Mouse (Mus musculus) lung, embryonic 16.5 days (tissue): ENCODE data around the gene Cygb. TPM values are rescaled to one million over a fixed set of nuclear protein-coding genes. Genes with fewer than 3 reads are reported as not detected.

Experiments
- ATAC-seq: fragments of 200-750 bp; cut with Nextera tagmentation; 2 replicates; pipeline ENCODE4 v1.8.0; 2017; ENCODE audit warnings: low read depth, mild to moderate bottlenecking, moderate library complexity
- H3K27ac ChIP-seq: fragments of 300-500 bp; sonication (generic); 2 replicates; pipeline ENCODE4 v1.5.1; 2014; ENCODE audit warnings: mild to moderate bottlenecking, control low read depth, low read length
- H3K27me3 ChIP-seq: fragments of 300-500 bp; sonication (generic); 2 replicates; pipeline ENCODE4 v1.6.1; 2014; ENCODE audit warnings: low read depth, low read length, mixed read lengths; ENCODE audit not compliant: control insufficient read depth, insufficient read depth
- H3K36me3 ChIP-seq: fragments of 300-500 bp; sonication (generic); 2 replicates; pipeline ENCODE4 v1.6.1; 2014; ENCODE audit warnings: low read length; ENCODE audit not compliant: control insufficient read depth, insufficient read depth
- H3K4me1 ChIP-seq: fragments of 300-500 bp; sonication (generic); replicated peaks from 2 replicates; pipeline ENCODE4 v1.6.1; 2014; ENCODE audit warnings: low read length, mixed read lengths; ENCODE audit not compliant: control insufficient read depth, insufficient read depth
- H3K4me2 ChIP-seq: fragments of 300-500 bp; sonication (generic); 2 replicates; pipeline ENCODE4 v1.6.1; 2014; ENCODE audit warnings: low read depth, low read length, control low read depth
- H3K4me3 ChIP-seq: fragments of 300-500 bp; sonication (generic); 2 replicates; pipeline ENCODE4 v1.5.1; 2014; ENCODE audit warnings: mild to moderate bottlenecking, low read length, control low read depth
- H3K9ac ChIP-seq: fragments of 300-500 bp; sonication (generic); 2 replicates; pipeline ENCODE4 v1.6.1; 2014; ENCODE audit warnings: low read length, control low read depth
- H3K9me3 ChIP-seq: fragments of 300-500 bp; sonication (generic); 2 replicates; pipeline ENCODE4 v1.6.1; 2016; ENCODE audit warnings: low read length; ENCODE audit not compliant: control insufficient read depth
- WGBS: fragments of 180-500 bp; shearing (Covaris S2); extraction: QIAGEN DNeasy Blood & Tissue Kit; methylation state at CpG from one replicate; pipeline ENCODE4 v1.1.7; 2014; 5-methylcytosine and 5-hydroxymethylcytosine counted together
- polyA plus RNA-seq: library from polyadenylated mRNA; unstranded; fragments of >200 nt; fragmentation: Nextera tagmentation; extraction: Ambion mirVana; gene quantifications from 2 replicates; pipeline ENCODE4 v1.2.1, GENCODE M21; 2015

Cygb gene
- polyA plus RNA-seq, 1 experiment from 2014 or later, result 13.3 TPM

- Histone ChIP-seq H3K36me3 (no peaks in the 10 kb centered on the region), H3K27me3 (no peaks in the 10 kb centered on the region), H3K4me1 (peaks cover 49% of the 10 kb centered on the region), H3K9me3 (no peaks in the 10 kb centered on the region), H3K27ac (no peak overlapping the region), H3K4me2 (no peak overlapping the region), H3K4me3 (no peak overlapping the region), H3K9ac (peak overlapping the region; percentile 23; the same call in 1 of the 2 replicates)
- 24% methylated on average over 13 of the region's 13 CpGs for WGBS
- no peak for ATAC-seq
These were observed 7.3 kb upstream of the Cygb start for GRCm38 (mm10) chr11:116661291-116661947.

GRCm38 (mm10) chr11:116660181-116660580, 6.1 kb upstream of the Cygb start:
- Histone ChIP-seq H3K36me3 (no peaks in the 10 kb centered on the region), H3K9ac (no peak overlapping the region), H3K4me2 (no peak overlapping the region), H3K4me1 (peaks cover 46% of the 10 kb centered on the region), H3K27me3 (no peaks in the 10 kb centered on the region), H3K27ac (no peak overlapping the region), H3K4me3 (no peak overlapping the region), H3K9me3 (no peaks in the 10 kb centered on the region)
- 63% methylated on average over 9 of the region's 9 CpGs for WGBS
- ATAC-seq, result no peak

- no peak overlapping the region for H3K4me2 ChIP-seq
- no peaks in the 10 kb centered on the region for H3K9me3 ChIP-seq
- H3K36me3 ChIP-seq, result no peaks in the 10 kb centered on the region
- 77% methylated on average over 15 of the region's 15 CpGs for WGBS
- ATAC-seq, result no peak
- H3K27me3 ChIP-seq, result peaks cover 9% of the 10 kb centered on the region; the same call in 1 of the 2 replicates
- no peak overlapping the region for H3K4me3 ChIP-seq
- peaks cover 44% of the 10 kb centered on the region for H3K4me1 ChIP-seq
- no peak overlapping the region for H3K9ac ChIP-seq
- H3K27ac ChIP-seq, result 0 out of 2 replicates have a peak overlapping the region, but pooled peaks have one; percentile 95
These were observed 5.0 kb upstream of the Cygb start for GRCm38 (mm10) chr11:116659027-116659621.

GRCm38 (mm10) chr11:116658238-116658637, 4.1 kb upstream of the Cygb start:
- Histone ChIP-seq H3K9me3 (no peaks in the 10 kb centered on the region), H3K27ac (peak overlapping the region; percentile 95), H3K27me3 (peaks cover 16% of the 10 kb centered on the region), H3K4me1 (peaks cover 48% of the 10 kb centered on the region), H3K4me2 (peak overlapping the region; percentile 25), H3K4me3 (no peak overlapping the region), H3K36me3 (no peaks in the 10 kb centered on the region), H3K9ac (0 out of 2 replicates have a peak overlapping the region, but pooled peaks have one; percentile 39)
- peak; percentile 31 for ATAC-seq
- 54% methylated on average over 10 of the region's 10 CpGs for WGBS

GRCm38 (mm10) chr11:116657311-116658223, 3.5 kb upstream of the Cygb start:
- H3K4me3 ChIP-seq, result peak overlapping the region; percentile 41
- peaks cover 46% of the 10 kb centered on the region for H3K4me1 ChIP-seq
- H3K27ac ChIP-seq, result peak overlapping the region; percentile 95
- peak overlapping the region; percentile 67 for H3K9ac ChIP-seq
- H3K9me3 ChIP-seq, result no peaks in the 10 kb centered on the region
- WGBS, result 11% methylated on average over 22 of the region's 22 CpGs
- ATAC-seq, result peak; percentile 93
- H3K27me3 ChIP-seq, result peaks cover 22% of the 10 kb centered on the region
- H3K36me3 ChIP-seq, result no peaks in the 10 kb centered on the region
- peak overlapping the region; percentile 62 for H3K4me2 ChIP-seq

- peak overlapping the region; percentile 62; the same call in 1 of the 2 replicates for H3K4me2 ChIP-seq
These were observed 2.5 kb upstream of the Cygb start for GRCm38 (mm10) chr11:116656348-116657191.

GRCm38 (mm10) chr11:116653709-116654221, 348 bp downstream of the Cygb start:
- Histone ChIP-seq H3K27me3 (peaks cover 31% of the 10 kb centered on the region), H3K4me2 (peak overlapping the region; percentile 98), H3K4me1 (peaks cover 27% of the 10 kb centered on the region), H3K9me3 (no peaks in the 10 kb centered on the region), H3K9ac (peak overlapping the region; percentile 74), H3K27ac (no peak overlapping the region), H3K36me3 (no peaks in the 10 kb centered on the region), H3K4me3 (peak overlapping the region; percentile 61)
- ATAC-seq, result no peak
- WGBS, result under 1% methylated on average over 46 of the region's 47 CpGs

More at GRCm38 (mm10) chr11:116656348-116657191, 2.5 kb upstream of the Cygb start:
- H3K4me1 ChIP-seq, result peaks cover 36% of the 10 kb centered on the region
- WGBS, result 46% methylated on average over 16 of the region's 16 CpGs
- H3K27me3 ChIP-seq, result peaks cover 31% of the 10 kb centered on the region
- H3K36me3 ChIP-seq, result no peaks in the 10 kb centered on the region
- peak; percentile 50 for ATAC-seq
- peak overlapping the region; percentile 95 for H3K27ac ChIP-seq
- H3K4me3 ChIP-seq, result no peak overlapping the region; the same call in 1 of the 2 replicates
- no peaks in the 10 kb centered on the region for H3K9me3 ChIP-seq
- peak overlapping the region; percentile 67 for H3K9ac ChIP-seq

- Histone ChIP-seq H3K4me2 (peak within 1 kb of the TSS; percentile 98), H3K9ac (peak within 1 kb of the TSS; percentile 74), H3K4me3 (peak within 1 kb of the TSS; percentile 61), H3K27me3 (peaks cover 31% of the 10 kb centered on the region), H3K4me1 (peaks cover 30% of the 10 kb centered on the region), H3K27ac (no peak within 1 kb of the TSS), H3K36me3 (no peaks in the 10 kb centered on the region), H3K9me3 (no peaks in the 10 kb centered on the region)
- no peak for ATAC-seq
- 5% methylated on average over 10 of the region's 10 CpGs for WGBS
These were observed 879 bp downstream of the Cygb start, which contains the start of gene Prcd for GRCm38 (mm10) chr11:116653234-116653633. Gene Prcd (plus strand): TSS chr11:116653534.
